Mouse (Mus musculus) spleen, adult 2 months (tissue): ENCODE data around the gene Prx. TPM values are rescaled to one million over a fixed set of nuclear protein-coding genes. Genes with fewer than 3 reads are reported as not detected.

Source experiments
- DNase-seq, 2 experiments: peaks; one replicate each; pipeline versions ENCODE4 v3.0.0 to v3.0.0-alpha.2; 2012 to 2021; ENCODE audit warnings: low spot score in 2 of 2, low read depth in 1 of 2
- H3K27ac ChIP-seq: fragments of 200-500 bp; 2 replicates; pipeline ENCODE4 v1.5.1; 2012; ENCODE audit warnings: low read length, inconsistent platforms; ENCODE audit not compliant: insufficient read depth
- H3K27me3 ChIP-seq: fragments of 200-500 bp; 2 replicates; pipeline ENCODE4 v1.6.1; 2012; ENCODE audit warnings: mild to moderate bottlenecking, moderate library complexity, low read length, inconsistent platforms; ENCODE audit not compliant: control insufficient read depth, insufficient read depth
- H3K36me3 ChIP-seq: fragments of 200-500 bp; 2 replicates; pipeline ENCODE4 v1.6.1; 2012; ENCODE audit warnings: mild to moderate bottlenecking, low read length, inconsistent platforms; ENCODE audit not compliant: control insufficient read depth, insufficient read depth
- H3K4me1 ChIP-seq: fragments of 200-500 bp; 2 replicates; pipeline ENCODE4 v1.6.1; 2011; ENCODE audit warnings: inconsistent platforms; ENCODE audit not compliant: control insufficient read depth, insufficient read depth, insufficient read length
- H3K4me3 ChIP-seq: fragments of 200-500 bp; 2 replicates; pipeline ENCODE4 v1.5.1; 2011; ENCODE audit warnings: mild to moderate bottlenecking, inconsistent platforms; ENCODE audit not compliant: insufficient read depth, insufficient read length; ENCODE audit errors: extremely low read depth
- CTCF ChIP-seq: fragments of 200-500 bp; IDR thresholded peaks from 2 replicates; pipeline ENCODE4 v1.5.1; 2011; ENCODE audit warnings: mild to moderate bottlenecking, inconsistent platforms; ENCODE audit not compliant: insufficient read depth, insufficient read length, insufficient replicate concordance; ENCODE audit errors: extremely low read depth
- POLR2A ChIP-seq: fragments of 200-500 bp; IDR thresholded peaks from 2 replicates; pipeline ENCODE4 v1.6.1; 2011; ENCODE audit warnings: low read depth, low read length, inconsistent platforms
- WGBS: fragments of 180-500 bp; shearing (Covaris S2); methylation state at CpG from one replicate; pipeline ENCODE4 v1.1.7; 2018; 5-methylcytosine and 5-hydroxymethylcytosine counted together
- polyA plus RNA-seq: library from polyadenylated mRNA; depleted of rRNA; stranded (reverse); fragments of >200 nt; gene quantifications from 2 replicates; pipeline ENCODE4 v1.2.3, GENCODE M21; 2012

Prx gene
- polyA plus RNA-seq, 1 experiment: 0.72 TPM

DNA sequence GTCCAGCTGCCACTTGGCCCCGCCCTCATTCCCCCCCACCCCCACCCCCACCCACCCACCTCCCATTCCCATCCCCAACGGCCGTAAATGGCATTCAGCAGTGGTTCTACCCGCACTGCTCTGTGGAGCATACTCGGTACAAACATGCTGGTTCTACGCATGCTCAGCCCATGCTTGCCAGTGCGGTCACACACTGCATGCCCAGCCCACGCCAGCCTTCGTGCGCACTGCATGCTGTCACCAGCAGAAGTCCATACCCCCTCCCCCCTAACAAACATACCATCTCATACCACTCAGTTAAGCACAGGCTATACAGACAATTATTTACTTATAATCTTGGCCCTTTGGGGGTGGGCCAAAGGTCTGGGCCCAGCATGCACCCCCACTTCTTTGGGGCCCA, 32.6 kb downstream of the Prx start:
- 96% methylated on average over 10 of the region's 10 CpGs for WGBS
- no peak for DNase-seq
- Histone ChIP-seq H3K36me3 (peaks cover 22% of the 10 kb centered on the region), H3K27me3 (no peaks in the 10 kb centered on the region), H3K4me1 (0 out of 2 replicates have a peak, but pooled peaks cover 2% of the 10 kb centered on the region), H3K27ac (no peak overlapping the region), H3K4me3 (no peak overlapping the region)
- TF ChIP-seq POLR2A (no peak), CTCF (no peak)

DNA sequence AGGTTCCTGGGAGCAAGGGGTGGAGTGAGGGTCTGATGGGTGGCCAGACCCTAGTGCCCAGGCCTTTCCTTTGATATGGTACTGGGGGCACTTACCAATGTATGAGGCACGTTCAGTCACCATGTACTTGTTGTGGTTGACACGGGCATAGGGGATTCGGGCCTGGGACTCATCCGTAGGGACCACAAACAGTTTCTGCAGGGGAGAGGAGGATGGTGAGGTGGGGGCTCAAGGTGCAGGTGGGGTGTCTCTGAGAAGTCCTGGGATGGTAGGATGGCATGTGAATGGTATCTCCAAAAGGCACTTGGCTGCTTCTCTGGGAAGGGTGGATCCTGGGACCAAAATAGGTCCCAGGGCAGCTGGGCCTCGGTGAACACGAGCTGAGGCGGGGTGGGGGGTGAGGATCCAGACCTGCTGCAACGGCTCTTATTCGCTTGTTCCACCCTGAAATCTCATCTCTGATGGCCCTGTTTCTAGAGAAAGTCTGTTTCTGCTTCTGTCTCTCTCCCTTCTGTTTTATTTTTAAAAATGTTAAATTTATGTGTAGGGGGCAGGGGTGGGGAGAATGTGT, 33.4 kb downstream of the Prx start:
- WGBS: 93% methylated on average over 9 of the region's 9 CpGs
- peaks cover 22% of the 10 kb centered on the region for H3K36me3 ChIP-seq

DNA sequence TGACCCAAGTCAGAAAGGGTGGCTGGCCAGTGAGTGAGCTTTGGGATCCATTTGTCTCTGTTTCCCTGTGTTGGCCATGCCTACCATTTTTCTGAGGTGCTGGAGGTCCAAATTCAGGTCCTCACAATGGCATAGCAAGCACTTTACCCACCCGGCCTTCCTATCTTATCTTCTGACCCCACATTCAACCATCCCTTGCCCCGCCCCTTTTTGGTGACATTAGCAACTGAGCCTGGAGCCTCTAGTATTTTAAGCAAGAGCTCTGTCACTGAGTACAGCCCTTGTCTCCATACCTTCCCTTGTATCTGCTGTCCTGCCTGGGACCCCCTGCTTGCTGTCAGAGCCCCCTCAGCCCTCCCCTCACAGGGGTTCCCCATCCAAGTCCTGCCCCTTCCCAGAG, 36.3 kb downstream of the Prx start:
- Histone ChIP-seq H3K36me3 (peaks cover 23% of the 10 kb centered on the region), H3K27ac (no peak overlapping the region), H3K27me3 (no peaks in the 10 kb centered on the region), H3K4me1 (0 out of 2 replicates have a peak, but pooled peaks cover 2% of the 10 kb centered on the region), H3K4me3 (no peak overlapping the region)
- TF ChIP-seq POLR2A: no peak
- DNase-seq: no peak
- WGBS: 85% methylated on average over 2 of the region's 2 CpGs

More for the DNA sequence above, 33.4 kb downstream of the Prx start:
- Histone ChIP-seq H3K27ac (no peak overlapping the region), H3K4me3 (no peak overlapping the region), H3K4me1 (0 out of 2 replicates have a peak, but pooled peaks cover 2% of the 10 kb centered on the region), H3K27me3 (no peaks in the 10 kb centered on the region)
- no peak for DNase-seq
- TF ChIP-seq POLR2A: no peak
- no peak for TF ChIP-seq CTCF

- no peak for TF ChIP-seq POLR2A
- no peak for DNase-seq
- no peaks in the 10 kb centered on the region for H3K27me3 ChIP-seq
- H3K27ac ChIP-seq: no peak overlapping the region; the same call in 1 of the 2 replicates
- no peak overlapping the region for H3K4me3 ChIP-seq
- peaks cover 6% of the 10 kb centered on the region; the same call in 1 of the 2 replicates for H3K4me1 ChIP-seq
- peaks cover 23% of the 10 kb centered on the region for H3K36me3 ChIP-seq
- WGBS: 45% methylated on average over 6 of the region's 6 CpGs
Measured at GRCm38 (mm10) chr7:27536618-27537017, 37.5 kb downstream of the Prx start.

DNA sequence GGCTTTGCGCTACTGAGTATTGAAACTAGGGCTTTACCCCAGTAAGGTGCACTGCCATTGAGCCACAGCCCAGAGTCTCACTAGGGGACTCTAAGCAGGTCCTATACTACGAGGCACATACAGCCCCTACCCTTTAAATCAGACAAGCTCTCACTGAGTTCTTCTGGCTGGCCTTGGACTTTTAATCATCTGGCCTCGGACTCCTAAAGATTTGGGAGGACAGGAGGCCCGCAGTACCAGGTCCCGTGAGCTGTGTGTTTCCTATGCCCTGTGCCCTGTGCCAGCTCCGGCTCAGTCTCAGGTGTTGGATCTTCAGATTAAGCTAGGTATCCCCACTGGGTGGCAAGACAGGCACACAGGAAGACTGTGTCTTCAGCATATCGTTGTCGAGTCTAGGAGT, 38.9 kb downstream of the Prx start:
- H3K27me3 ChIP-seq: no peaks in the 10 kb centered on the region
- H3K4me1 ChIP-seq: peaks cover 13% of the 10 kb centered on the region; the same call in 1 of the 2 replicates
- no peak for TF ChIP-seq POLR2A
- TF ChIP-seq CTCF: no peak
- DNase-seq: no peak
- peaks cover 14% of the 10 kb centered on the region for H3K36me3 ChIP-seq
- 90% methylated on average over 8 of the region's 8 CpGs for WGBS
- no peak overlapping the region for H3K4me3 ChIP-seq
- no peak overlapping the region; the same call in 1 of the 2 replicates for H3K27ac ChIP-seq

- H3K4me1 ChIP-seq: peaks cover 13% of the 10 kb centered on the region; the same call in 1 of the 2 replicates
- WGBS: 79% methylated on average over 2 of the region's 2 CpGs
- H3K36me3 ChIP-seq: peaks cover 9% of the 10 kb centered on the region
- TF ChIP-seq POLR2A (no peak), CTCF (no peak)
- H3K27ac ChIP-seq: no peak overlapping the region
- no peaks in the 10 kb centered on the region for H3K27me3 ChIP-seq
- DNase-seq: no peak
- H3K4me3 ChIP-seq: no peak overlapping the region
Measured at GRCm38 (mm10) chr7:27538797-27539196, 39.7 kb downstream of the Prx start.

DNA sequence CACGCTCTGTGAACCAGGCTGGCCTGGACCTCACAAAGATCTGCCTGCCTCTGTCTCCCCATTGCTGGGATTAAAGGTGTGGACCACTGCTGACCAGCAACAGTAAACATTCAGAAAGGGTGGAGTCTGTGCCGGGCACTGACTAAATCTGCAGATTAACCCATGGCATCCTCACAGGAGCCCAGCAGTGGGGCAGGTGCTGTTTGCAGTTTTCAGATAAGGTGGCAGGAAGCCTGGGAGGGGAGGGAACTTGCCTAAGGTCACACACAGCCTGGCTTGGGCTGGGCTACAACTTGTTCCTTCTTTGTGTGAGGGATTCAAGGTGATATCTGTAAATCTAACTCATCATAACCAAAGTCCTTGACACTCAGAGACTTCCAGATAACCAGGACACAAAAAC, 41.4 kb downstream of the Prx start:
- 81% methylated on average over 2 of the region's 2 CpGs for WGBS
- Histone ChIP-seq H3K27me3 (no peaks in the 10 kb centered on the region), H3K4me1 (peaks cover 16% of the 10 kb centered on the region; the same call in 1 of the 2 replicates), H3K36me3 (peaks cover 5% of the 10 kb centered on the region), H3K27ac (no peak overlapping the region), H3K4me3 (no peak overlapping the region)
- TF ChIP-seq POLR2A: no peak
- no peak for TF ChIP-seq CTCF
- DNase-seq: no peak
